Mouse (Mus musculus) testis, postnatal 14 days (tissue): Measurements from ENCODE around the gene Bcl10.
"Not testable (repeated sequence)": the region's sequence is repeated elsewhere in the genome, so short reads cannot be mapped to it uniquely, and the experiment has no call there.

Source experiments
- DNase-seq: peaks from one replicate; pipeline ENCODE4 v3.0.0; 2021; ENCODE audit warnings: low spot score

The Bcl10 gene

GRCm38 (mm10) chr3:145922019-145922854 lies at the start of gene Bcl10:
Bcl10 (plus strand) TSS chr3:145922804.
- DNase-seq: no peak

GRCm38 (mm10) chr3:145873271-145873670 lies 49.3 kb upstream of the Bcl10 start:
- no peak for DNase-seq

- no peak for DNase-seq
These were observed 48.5 kb upstream of the Bcl10 start for GRCm38 (mm10) chr3:145874126-145874525.

GRCm38 (mm10) chr3:145876120-145876519 lies 46.5 kb upstream of the Bcl10 start:
- DNase-seq: no peak

- not testable (repeated sequence) for DNase-seq
These were observed 43.7 kb upstream of the Bcl10 start for GRCm38 (mm10) chr3:145878867-145879266.

GRCm38 (mm10) chr3:145880335-145880734 lies 42.3 kb upstream of the Bcl10 start:
- no peak for DNase-seq

GRCm38 (mm10) chr3:145882076-145882874 lies 40.3 kb upstream of the Bcl10 start:
- no peak for DNase-seq

- DNase-seq: no peak
These were observed 39.4 kb upstream of the Bcl10 start for GRCm38 (mm10) chr3:145883233-145883632.

- no peak for DNase-seq
These were observed 37.2 kb upstream of the Bcl10 start for GRCm38 (mm10) chr3:145885376-145885775.

- no peak for DNase-seq
These were observed 36.6 kb upstream of the Bcl10 start for GRCm38 (mm10) chr3:145885851-145886464.

- DNase-seq: no peak
These were observed 35.1 kb upstream of the Bcl10 start for GRCm38 (mm10) chr3:145887430-145887971.

- no peak for DNase-seq
These were observed 32.1 kb upstream of the Bcl10 start for GRCm38 (mm10) chr3:145890346-145891132.

GRCm38 (mm10) chr3:145892451-145892850 lies 30.2 kb upstream of the Bcl10 start:
- DNase-seq: no peak

GRCm38 (mm10) chr3:145894131-145894530 lies 28.5 kb upstream of the Bcl10 start:
- DNase-seq: no peak

- no peak for DNase-seq
These were observed 24.9 kb upstream of the Bcl10 start for GRCm38 (mm10) chr3:145897749-145898148.

GRCm38 (mm10) chr3:145899832-145900231 lies 22.8 kb upstream of the Bcl10 start:
- DNase-seq: no peak

- no peak for DNase-seq
These were observed 19.1 kb upstream of the Bcl10 start for GRCm38 (mm10) chr3:145903530-145903929.

GRCm38 (mm10) chr3:145904850-145905776 lies 17.5 kb upstream of the Bcl10 start:
- DNase-seq: no peak

- DNase-seq: no peak
These were observed 16.0 kb upstream of the Bcl10 start for GRCm38 (mm10) chr3:145906582-145906981.

- DNase-seq: no peak
These were observed 10.1 kb upstream of the Bcl10 start for GRCm38 (mm10) chr3:145912512-145912911.
